Mouse (Mus musculus): ENCODE measurements around the gene Anks3. TPM values are rescaled to one million over a fixed set of nuclear protein-coding genes. Genes with fewer than 3 reads are reported as not detected.
A peak's percentile ranks its signal among the peaks of the same experiment; 100 is the strongest.

Anks3 gene
- polyA plus RNA-seq, 1 experiment from 2014 or later, result 41.3 TPM

DNA sequence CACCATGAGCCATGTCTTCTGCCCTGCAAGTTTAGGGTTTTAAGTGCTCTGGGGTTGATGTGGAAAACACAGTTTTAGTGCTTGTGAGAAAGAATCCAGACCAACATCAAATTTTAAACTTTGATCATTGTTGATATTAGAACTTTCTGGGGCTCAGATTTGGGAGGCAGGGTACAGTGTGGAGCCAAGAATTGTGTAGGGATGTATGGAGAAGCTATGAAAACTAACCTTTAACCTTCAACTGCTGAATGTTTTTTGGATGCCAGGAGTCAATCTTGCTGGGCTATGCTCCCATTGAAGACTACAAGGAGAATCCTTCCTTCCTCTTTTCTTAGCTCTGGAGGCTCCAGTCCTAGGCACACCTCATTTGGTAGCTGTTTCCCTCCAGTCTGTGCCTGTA lies 57.4 kb downstream of the Anks3 start:
- Histone ChIP-seq H3K4me1 (ENCODE audit: control insufficient read depth, insufficient read depth, low read length) (peaks cover 22% of the 10 kb centered on the region), H3K4me3 (ENCODE audit: low read length) (no peak overlapping the region), H3K27ac (ENCODE audit: low read length) (no peak overlapping the region), H3K9ac (ENCODE audit: low read depth, low read length) (no peak overlapping the region), H3K9me3 (ENCODE audit: control insufficient read depth, low read length) (no peaks in the 10 kb centered on the region), H3K36me3 (ENCODE audit: control insufficient read depth, insufficient read depth, low read length) (peaks cover 17% of the 10 kb centered on the region), H3K27me3 (replicated peaks; ENCODE audit: control insufficient read depth, insufficient read depth, low read length) (no peaks in the 10 kb centered on the region), H3K4me2 (ENCODE audit: low read depth, low read length) (no peak overlapping the region)
- ATAC-seq, result no peak

DNA sequence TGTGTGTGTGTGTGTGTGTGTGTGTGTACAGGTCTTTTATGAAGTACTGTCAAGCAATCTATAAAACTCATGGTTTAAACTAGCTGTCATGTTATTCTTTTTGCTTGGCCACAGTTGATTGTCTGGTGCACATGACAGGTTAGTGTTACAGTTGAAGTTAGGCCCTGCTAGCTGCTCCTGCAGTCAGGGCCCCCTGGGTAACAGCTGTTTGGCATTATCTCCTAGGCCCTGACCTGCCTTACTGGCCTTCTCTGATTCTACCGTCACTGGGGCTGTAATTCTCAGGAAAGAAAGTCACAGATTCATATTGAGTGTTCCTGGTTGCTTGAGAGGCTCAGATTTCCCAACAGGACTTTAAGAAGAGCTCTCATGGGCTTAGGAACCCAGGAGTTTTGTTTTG lies 58.4 kb downstream of the Anks3 start:
- H3K4me1 ChIP-seq (ENCODE audit: control insufficient read depth, insufficient read depth, low read length), result peaks cover 22% of the 10 kb centered on the region
- 44% methylated on average over 1 of the region's 1 CpGs for WGBS
- H3K9ac ChIP-seq (ENCODE audit: low read depth, low read length), result no peak overlapping the region
- H3K27ac ChIP-seq (ENCODE audit: low read length), result no peak overlapping the region
- H3K36me3 ChIP-seq (ENCODE audit: control insufficient read depth, insufficient read depth, low read length), result peaks cover 11% of the 10 kb centered on the region; the same call in 1 of the 2 replicates
- no peak overlapping the region for H3K4me3 ChIP-seq (ENCODE audit: low read length)
- no peaks in the 10 kb centered on the region for H3K9me3 ChIP-seq (ENCODE audit: control insufficient read depth, low read length)
- no peak overlapping the region for H3K4me2 ChIP-seq (ENCODE audit: low read depth, low read length)
- ATAC-seq, result no peak
- H3K27me3 ChIP-seq (replicated peaks; ENCODE audit: control insufficient read depth, insufficient read depth, low read length), result no peaks in the 10 kb centered on the region

DNA sequence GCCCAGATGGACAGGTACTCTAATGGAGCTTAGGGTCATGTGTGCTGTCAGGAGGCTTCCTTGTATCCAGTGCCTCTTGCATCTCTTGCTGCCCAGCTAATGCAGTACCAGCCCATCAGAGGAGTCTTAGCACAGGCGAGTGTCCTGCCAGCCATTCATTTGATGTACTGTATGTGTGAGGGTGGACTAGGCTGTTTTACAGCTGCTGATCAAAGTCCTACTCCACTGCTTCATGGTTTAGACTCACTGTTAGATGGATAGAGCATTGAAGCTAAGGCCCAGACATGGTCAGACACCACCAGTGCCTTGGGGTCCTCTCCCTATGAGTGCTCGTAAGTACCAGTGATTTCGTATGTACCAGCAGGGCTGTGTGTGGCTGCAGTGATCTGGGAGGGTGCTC lies 59.1 kb downstream of the Anks3 start:
- no peak overlapping the region; the same call in 1 of the 2 replicates for H3K27ac ChIP-seq (ENCODE audit: low read length)
- H3K9me3 ChIP-seq (ENCODE audit: control insufficient read depth, low read length), result no peaks in the 10 kb centered on the region
- ATAC-seq, result peak; percentile 70; the same call in 1 of the 2 replicates
- H3K4me1 ChIP-seq (ENCODE audit: control insufficient read depth, insufficient read depth, low read length), result peaks cover 22% of the 10 kb centered on the region
- WGBS, result 82% methylated on average over 3 of the region's 3 CpGs
- no peaks in the 10 kb centered on the region for H3K27me3 ChIP-seq (replicated peaks; ENCODE audit: control insufficient read depth, insufficient read depth, low read length)
- H3K36me3 ChIP-seq (ENCODE audit: control insufficient read depth, insufficient read depth, low read length), result peaks cover 8% of the 10 kb centered on the region; the same call in 1 of the 2 replicates
- H3K9ac ChIP-seq (ENCODE audit: low read depth, low read length), result no peak overlapping the region
- H3K4me2 ChIP-seq (ENCODE audit: low read depth, low read length), result no peak overlapping the region
- H3K4me3 ChIP-seq (ENCODE audit: low read length), result no peak overlapping the region

DNA sequence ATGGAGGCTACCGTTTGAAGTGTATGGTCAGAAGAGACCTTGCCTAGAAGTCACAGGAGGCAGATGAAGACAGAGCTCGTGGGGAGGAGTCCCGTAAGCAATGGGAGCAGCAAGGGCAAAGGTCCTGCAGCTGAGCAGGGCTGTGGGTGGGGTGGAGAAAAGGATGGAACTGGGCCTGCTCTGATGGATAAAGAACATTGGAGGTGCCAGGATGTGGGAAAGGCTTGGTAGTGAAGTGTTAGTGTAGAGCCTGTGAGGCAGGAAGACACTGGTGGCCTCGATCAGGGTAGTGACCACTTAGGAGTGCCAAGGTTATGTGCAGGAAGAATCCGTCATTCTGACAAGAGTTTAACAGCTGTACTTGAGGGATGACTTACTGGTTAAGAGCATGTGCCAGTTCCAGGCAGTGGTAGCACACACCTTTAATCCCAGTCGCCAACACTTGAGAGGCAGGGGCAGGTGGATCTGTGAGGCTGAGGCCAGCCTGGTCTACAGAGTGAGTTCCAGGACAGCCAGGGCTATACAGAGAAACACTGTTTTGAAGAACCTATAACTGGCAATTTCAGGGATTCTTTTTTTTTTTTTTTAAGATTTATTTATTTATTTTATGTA lies 60.4 kb downstream of the Anks3 start:
- peaks cover 25% of the 10 kb centered on the region for H3K4me1 ChIP-seq (ENCODE audit: control insufficient read depth, insufficient read depth, low read length)
- ATAC-seq, result peak; percentile 69
- H3K4me3 ChIP-seq (ENCODE audit: low read length), result no peak overlapping the region
- H3K9me3 ChIP-seq (ENCODE audit: control insufficient read depth, low read length), result no peaks in the 10 kb centered on the region
- no peak overlapping the region for H3K4me2 ChIP-seq (ENCODE audit: low read depth, low read length)
- H3K27ac ChIP-seq (ENCODE audit: low read length), result no peak overlapping the region
- peaks cover 6% of the 10 kb centered on the region; the same call in 1 of the 2 replicates for H3K36me3 ChIP-seq (ENCODE audit: control insufficient read depth, insufficient read depth, low read length)
- no peaks in the 10 kb centered on the region for H3K27me3 ChIP-seq (replicated peaks; ENCODE audit: control insufficient read depth, insufficient read depth, low read length)
- H3K9ac ChIP-seq (ENCODE audit: low read depth, low read length), result no peak overlapping the region
- 61% methylated on average over 6 of the region's 6 CpGs for WGBS

DNA sequence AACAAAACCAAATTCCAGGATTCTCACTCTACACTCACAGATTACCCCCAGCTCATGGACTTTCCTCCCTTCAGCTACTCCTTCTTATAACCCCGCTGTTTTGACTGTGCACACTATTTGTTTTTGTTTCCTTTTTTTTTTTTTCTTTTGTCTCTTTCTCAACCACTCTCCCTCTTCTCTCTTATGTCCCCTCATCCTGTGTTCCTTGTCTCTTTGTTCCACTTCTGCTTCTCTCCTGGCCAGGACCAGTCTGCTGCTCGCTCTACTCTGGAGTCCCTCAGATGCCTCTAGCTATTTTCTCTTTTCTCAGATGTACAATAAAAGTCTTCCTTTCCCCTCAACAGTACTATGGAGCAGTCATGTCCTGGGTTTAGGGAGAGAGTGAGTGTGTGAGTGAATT lies 61.6 kb downstream of the Anks3 start:
- Histone ChIP-seq H3K4me1 (ENCODE audit: control insufficient read depth, insufficient read depth, low read length) (peaks cover 27% of the 10 kb centered on the region), H3K9me3 (ENCODE audit: control insufficient read depth, low read length) (no peaks in the 10 kb centered on the region), H3K4me2 (ENCODE audit: low read depth, low read length) (no peak overlapping the region), H3K9ac (ENCODE audit: low read depth, low read length) (no peak overlapping the region), H3K27me3 (replicated peaks; ENCODE audit: control insufficient read depth, insufficient read depth, low read length) (no peaks in the 10 kb centered on the region), H3K4me3 (ENCODE audit: low read length) (no peak overlapping the region), H3K36me3 (ENCODE audit: control insufficient read depth, insufficient read depth, low read length) (0 out of 2 replicates have a peak, but pooled peaks cover 3% of the 10 kb centered on the region), H3K27ac (ENCODE audit: low read length) (no peak overlapping the region)
- WGBS, result 81% methylated on average over 2 of the region's 2 CpGs
- ATAC-seq, result no peak

DNA sequence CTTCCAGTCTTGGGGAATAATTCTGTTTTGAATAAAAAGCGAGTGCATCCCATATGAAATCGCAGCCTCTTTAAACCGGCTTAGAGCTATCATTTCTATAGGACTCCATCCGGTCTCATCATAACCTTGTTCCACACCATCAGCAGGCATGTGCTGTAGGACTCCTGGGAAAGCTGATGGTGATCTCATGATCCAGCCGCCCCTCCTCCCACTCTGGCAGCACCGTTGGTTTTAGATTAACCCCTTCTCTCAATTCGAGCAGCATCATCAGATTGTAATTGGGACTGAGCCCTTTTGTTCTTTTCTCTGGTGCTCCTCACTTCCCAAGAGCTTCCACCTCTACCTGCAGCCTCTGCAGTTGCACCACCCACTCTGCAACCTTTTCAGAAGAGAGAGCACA lies 62.8 kb downstream of the Anks3 start:
- H3K4me2 ChIP-seq (ENCODE audit: low read depth, low read length), result no peak overlapping the region
- H3K27me3 ChIP-seq (replicated peaks; ENCODE audit: control insufficient read depth, insufficient read depth, low read length), result no peaks in the 10 kb centered on the region
- H3K27ac ChIP-seq (ENCODE audit: low read length), result no peak overlapping the region
- no peak overlapping the region for H3K4me3 ChIP-seq (ENCODE audit: low read length)
- peaks cover 32% of the 10 kb centered on the region for H3K4me1 ChIP-seq (ENCODE audit: control insufficient read depth, insufficient read depth, low read length)
- no peaks in the 10 kb centered on the region for H3K9me3 ChIP-seq (ENCODE audit: control insufficient read depth, low read length)
- WGBS, result 64% methylated on average over 7 of the region's 7 CpGs
- no peak overlapping the region for H3K9ac ChIP-seq (ENCODE audit: low read depth, low read length)
- H3K36me3 ChIP-seq (ENCODE audit: control insufficient read depth, insufficient read depth, low read length), result no peaks in the 10 kb centered on the region
- no peak for ATAC-seq

DNA sequence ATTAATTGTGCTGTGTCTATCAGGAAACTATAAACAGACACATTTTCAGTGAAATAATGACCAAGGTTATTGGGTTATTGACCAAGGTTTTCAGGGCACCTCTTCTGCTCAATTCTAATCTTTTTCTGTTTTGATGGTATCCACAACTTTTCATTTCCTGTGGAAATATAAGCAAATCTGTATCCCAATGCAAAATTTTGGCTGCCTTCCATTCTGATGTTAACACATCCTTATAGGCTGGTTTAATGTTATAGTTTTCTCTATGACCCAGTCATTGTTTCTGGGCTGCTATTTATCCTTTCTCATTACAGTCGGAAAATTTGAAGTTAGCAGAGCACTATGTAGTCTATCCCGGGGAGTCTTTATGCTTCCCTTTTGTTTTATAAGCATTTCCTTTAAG lies 64.3 kb downstream of the Anks3 start:
- Histone ChIP-seq H3K27ac (ENCODE audit: low read length) (no peak overlapping the region), H3K9ac (ENCODE audit: low read depth, low read length) (no peak overlapping the region), H3K4me3 (ENCODE audit: low read length) (no peak overlapping the region), H3K4me1 (ENCODE audit: control insufficient read depth, insufficient read depth, low read length) (peaks cover 30% of the 10 kb centered on the region), H3K36me3 (ENCODE audit: control insufficient read depth, insufficient read depth, low read length) (no peaks in the 10 kb centered on the region), H3K4me2 (ENCODE audit: low read depth, low read length) (no peak overlapping the region), H3K27me3 (replicated peaks; ENCODE audit: control insufficient read depth, insufficient read depth, low read length) (no peaks in the 10 kb centered on the region), H3K9me3 (ENCODE audit: control insufficient read depth, low read length) (no peaks in the 10 kb centered on the region)
- ATAC-seq, result no peak
- WGBS, result 57% methylated on average over 2 of the region's 2 CpGs

DNA sequence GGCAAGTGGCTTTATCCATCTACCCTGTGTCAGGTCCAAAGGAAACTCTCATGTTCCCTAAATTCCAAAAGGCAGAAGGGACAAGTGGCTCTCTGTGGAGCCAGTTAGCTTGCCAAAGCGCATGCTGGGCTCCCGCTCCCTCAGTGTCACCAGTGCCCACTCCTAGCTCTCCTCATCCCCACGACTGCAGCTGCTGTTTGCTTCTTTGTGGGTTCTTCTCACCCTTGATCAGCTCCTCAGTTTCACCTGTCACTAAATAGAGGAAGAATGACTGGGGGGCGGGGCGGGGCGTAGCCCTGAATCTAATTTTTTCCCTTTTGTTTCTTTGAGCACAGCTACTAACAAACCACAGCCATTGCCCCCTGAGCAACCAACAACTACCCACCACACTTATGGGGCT lies 65.1 kb downstream of the Anks3 start:
- H3K9me3 ChIP-seq (ENCODE audit: control insufficient read depth, low read length), result no peaks in the 10 kb centered on the region
- 84% methylated on average over 6 of the region's 6 CpGs for WGBS
- no peak overlapping the region for H3K4me3 ChIP-seq (ENCODE audit: low read length)
- no peaks in the 10 kb centered on the region for H3K27me3 ChIP-seq (replicated peaks; ENCODE audit: control insufficient read depth, insufficient read depth, low read length)
- H3K36me3 ChIP-seq (ENCODE audit: control insufficient read depth, insufficient read depth, low read length), result no peaks in the 10 kb centered on the region
- no peak overlapping the region for H3K9ac ChIP-seq (ENCODE audit: low read depth, low read length)
- H3K4me2 ChIP-seq (ENCODE audit: low read depth, low read length), result no peak overlapping the region
- peaks cover 28% of the 10 kb centered on the region for H3K4me1 ChIP-seq (ENCODE audit: control insufficient read depth, insufficient read depth, low read length)
- ATAC-seq, result no peak
- no peak overlapping the region for H3K27ac ChIP-seq (ENCODE audit: low read length)

DNA sequence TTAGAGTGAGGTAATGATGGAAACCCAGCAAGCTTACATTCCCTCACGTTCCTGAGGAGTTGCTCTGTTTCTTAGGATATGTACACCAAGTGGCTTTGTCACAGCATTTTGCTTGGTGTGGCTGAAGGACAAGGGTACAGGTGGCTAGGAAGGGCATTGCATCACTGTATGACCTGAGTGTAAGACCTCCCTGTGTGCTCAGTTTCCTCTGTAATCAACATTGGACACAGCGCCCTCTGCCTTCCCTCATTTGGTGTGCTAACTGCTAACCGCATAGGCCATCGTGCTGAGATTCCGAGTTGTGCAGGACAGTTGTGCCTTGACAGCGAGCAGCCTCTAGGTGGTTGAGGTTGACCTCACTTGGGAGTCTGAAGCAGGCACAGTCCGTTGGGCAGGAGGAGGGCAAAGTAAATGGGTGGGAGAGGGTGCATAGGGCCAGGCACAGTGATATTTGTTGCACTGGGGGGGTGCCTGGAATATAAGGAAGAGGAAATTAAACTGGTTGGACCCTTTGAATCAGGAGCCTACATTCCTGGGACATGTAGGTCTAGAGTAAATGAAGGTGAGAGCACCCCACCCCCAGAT lies 66.8 kb downstream of the Anks3 start:
- Histone ChIP-seq H3K4me2 (ENCODE audit: low read depth, low read length) (no peak overlapping the region), H3K4me3 (ENCODE audit: low read length) (no peak overlapping the region), H3K9me3 (ENCODE audit: control insufficient read depth, low read length) (no peaks in the 10 kb centered on the region), H3K27ac (ENCODE audit: low read length) (peak overlapping the region; percentile 39; the same call in 1 of the 2 replicates), H3K9ac (ENCODE audit: low read depth, low read length) (no peak overlapping the region), H3K27me3 (replicated peaks; ENCODE audit: control insufficient read depth, insufficient read depth, low read length) (no peaks in the 10 kb centered on the region), H3K36me3 (ENCODE audit: control insufficient read depth, insufficient read depth, low read length) (no peaks in the 10 kb centered on the region), H3K4me1 (ENCODE audit: control insufficient read depth, insufficient read depth, low read length) (peaks cover 21% of the 10 kb centered on the region)
- ATAC-seq, result peak; percentile 36; the same call in 1 of the 2 replicates
- WGBS, result 65% methylated on average over 7 of the region's 7 CpGs
